Mouse (Mus musculus) cerebellum, postnatal 14 days (tissue): ENCODE measurements at regions not wholly inside any gene's neighbourhood (a gene's known extent, or its start where the extent isn't known, plus 50 kb on each side); places are given as distances from the start of the nearest gene placed in this dataset.

Experiments used
- DNase-seq, 2 experiments: peaks; one replicate each; pipeline ENCODE4 v3.0.0; 2021; ENCODE audit warnings: mixed read lengths in 2 of 2

DNA sequence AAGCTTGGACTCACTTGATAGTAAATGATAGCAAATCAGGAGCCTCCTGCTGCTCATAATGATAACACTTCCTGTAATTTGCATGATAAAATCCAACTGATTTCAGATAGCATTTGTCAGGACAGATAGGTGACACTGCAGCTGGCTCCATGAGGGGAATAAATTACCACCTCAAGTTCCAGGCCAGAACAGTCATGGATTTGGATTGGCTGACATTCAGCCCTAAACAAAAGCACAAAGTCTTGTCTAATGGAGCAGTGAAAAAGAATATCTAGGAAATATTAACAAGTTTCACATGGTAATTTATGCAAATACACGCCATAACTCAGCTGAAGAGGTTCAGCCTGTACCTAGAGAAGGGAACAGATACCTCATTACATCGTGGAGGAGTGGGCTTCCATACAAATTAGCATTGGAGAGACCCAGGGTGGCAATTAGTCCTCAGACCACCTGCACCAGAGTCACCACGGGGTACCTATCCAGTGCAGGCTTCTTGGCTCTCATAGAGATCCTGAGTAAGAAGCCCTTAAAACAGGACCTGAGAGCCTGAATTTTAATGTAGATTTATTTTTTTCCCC lies 587.3 kb upstream of the Plxna2 start:
- no peak for DNase-seq

DNA sequence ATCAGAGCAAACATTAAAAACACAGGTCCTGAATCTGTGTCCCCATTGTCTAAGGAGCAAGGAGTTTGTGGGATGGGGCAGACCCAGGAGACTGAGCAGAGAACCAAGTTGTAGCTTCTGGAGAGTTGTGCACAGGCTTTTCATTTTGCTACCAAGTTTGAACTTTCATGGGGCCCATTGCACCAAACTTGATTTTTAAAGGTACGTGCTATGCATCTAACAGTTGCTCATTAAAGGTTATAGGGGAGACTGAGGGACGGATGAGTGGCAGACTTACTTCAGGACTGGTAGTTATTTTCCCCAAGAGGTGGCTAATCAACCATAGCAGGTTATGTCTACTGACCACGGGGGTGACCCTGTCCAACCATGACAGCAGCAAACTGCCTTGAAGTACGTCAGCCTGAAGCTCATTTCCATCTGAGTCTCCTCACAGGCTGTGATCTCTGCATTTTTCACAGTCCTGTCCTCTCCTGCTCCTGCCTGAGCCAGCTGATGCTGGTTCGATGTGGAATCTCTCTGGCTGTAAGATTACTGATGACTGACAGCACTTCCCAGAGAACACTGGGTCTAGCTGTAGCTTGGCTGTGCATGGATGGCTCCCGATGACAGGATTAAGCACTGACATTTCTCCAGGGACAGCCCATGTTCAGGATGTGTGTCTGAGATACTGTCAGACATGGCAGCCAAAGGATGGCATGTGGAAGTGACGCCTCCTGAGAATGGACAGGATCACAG lies 590.9 kb upstream of the Plxna2 start:
- DNase-seq, result no peak

DNA sequence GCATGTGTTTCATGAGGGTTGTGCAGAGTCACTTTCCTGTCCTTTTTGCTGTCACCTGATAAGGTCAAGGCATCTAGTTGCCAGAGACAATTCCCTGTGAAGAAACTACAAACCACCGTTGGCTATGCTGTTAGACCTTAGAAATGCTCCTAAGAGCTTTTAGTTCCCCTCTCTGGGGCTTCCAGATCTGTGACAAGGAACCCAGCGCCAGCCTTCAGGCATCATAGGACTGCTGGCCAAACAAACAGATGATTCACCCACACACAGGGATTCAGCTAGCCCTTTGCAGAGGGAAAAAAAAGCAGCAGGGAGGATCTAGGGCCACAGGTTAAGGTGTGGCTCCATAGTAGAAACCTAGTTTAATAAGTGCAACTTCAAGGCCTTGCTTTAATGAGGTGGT lies 591.8 kb upstream of the Plxna2 start:
- DNase-seq, result no peak

DNA sequence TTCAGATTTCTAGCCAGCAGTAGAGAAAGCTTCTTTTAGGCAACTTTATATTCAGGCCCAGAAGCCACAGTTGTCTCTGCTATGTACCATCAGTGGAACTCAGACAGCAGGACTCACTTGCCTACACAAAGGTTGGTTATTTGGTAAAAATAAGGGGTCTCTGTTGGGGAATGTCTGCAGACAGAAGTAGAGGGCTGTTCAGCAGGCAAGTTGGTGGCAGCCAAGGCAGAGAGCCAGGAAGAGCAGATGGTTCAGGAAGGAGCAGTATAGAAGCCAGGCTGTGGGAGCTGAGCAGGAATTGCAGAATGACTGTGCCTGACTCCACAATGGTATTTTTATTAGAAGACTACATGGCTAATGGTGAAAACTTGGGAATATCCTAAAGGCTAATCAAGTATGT lies 598.7 kb upstream of the Plxna2 start:
- DNase-seq, result peak; percentile 89 to 95

DNA sequence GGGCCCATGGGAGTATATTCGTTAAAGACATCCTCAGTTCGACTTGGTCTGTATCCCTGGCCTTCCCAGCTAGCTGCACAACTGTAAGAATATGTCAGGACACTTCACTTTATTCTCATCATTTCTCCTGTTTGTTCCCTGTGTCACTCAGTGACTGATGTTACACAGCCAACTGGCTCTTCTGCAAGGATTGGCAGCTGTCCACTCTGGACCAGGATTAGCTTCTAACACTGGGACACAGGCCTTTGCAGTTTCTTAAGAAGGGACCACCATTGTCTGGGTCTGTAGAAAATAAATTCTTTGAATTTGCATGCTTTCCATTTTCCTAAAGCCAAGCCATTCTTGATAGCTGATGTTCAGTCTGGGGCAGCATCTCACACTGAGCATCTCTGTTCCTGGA lies 622.1 kb upstream of the Camk1g start:
- DNase-seq, result peak; percentile 24 to 25

DNA sequence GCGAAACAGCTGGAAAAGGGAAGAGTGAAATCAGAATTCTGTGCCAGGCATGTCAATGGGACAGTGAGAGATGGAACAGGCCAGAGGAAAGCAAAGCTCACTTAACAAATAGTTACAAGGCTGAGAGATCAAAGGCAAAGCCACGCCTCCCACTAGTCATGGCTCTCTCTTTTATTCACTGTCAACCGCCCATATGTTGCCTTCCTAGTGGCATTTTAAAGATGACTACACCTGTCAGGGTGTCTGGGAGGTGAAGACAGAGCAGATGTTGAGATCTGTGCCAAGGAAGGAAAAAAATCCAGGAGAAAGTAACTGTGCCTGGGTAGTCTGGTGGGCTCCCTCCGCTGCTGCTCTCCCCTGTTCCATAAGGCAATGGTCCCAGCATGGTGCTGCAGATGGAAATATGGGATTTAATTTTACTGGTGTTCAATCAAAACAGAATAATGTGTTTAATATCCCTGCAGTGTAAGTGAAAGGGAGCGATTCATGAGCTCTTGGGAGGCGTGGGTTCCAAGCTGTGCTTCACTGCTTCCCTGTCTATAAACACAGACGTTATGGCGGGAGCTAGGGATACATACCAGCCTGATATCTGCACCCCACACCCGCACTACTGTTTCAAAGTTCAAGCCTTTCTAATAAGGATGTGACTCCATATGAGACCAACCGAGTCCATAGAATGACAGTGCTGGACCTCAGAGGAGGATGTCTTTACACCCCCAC lies 620.0 kb upstream of the Camk1g start:
- no peak for DNase-seq

DNA sequence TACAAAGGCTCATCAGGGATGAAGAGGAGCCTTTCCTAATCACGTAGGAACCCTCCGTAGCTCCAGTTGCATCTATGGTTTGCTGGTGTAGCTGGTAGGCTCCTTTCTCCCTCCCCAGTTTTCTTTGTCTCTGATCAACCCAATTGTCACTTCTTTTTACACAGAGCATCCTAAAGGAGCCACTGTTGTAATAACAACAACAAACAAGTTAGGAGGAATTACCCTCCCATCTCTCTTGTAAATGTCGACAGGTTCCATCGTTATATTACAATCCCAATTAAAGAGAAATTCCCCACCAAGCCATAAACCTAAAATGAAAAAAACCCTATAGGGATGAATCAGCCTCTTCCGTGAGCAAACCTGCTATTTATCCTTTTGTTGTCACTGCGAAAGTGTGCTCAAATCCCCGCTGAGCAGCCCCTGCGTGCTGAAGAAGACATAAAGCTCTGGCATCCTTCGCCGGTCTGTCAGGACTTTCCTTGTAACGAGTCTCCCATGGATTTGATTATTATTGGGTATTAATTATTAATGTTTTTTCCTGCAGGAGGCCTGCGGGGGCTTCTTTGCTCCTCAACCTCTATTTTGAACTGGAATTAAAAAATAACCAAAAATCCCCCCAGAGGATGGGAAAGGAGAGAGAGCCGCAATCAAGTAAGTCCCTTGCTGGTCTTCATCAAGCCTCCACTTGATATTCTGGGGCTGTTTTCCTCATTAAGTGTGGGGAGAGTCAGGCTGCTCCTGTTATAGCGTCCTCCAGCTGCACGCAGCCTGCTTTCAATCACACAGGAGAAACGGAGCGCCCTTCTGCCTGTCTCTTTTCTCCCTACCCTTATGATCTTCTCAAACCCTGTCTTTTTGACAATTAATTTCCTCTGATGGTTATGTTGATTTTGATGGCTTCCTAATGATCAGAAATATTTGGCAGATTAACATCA lies 619.1 kb upstream of the Camk1g start:
- no peak for DNase-seq

DNA sequence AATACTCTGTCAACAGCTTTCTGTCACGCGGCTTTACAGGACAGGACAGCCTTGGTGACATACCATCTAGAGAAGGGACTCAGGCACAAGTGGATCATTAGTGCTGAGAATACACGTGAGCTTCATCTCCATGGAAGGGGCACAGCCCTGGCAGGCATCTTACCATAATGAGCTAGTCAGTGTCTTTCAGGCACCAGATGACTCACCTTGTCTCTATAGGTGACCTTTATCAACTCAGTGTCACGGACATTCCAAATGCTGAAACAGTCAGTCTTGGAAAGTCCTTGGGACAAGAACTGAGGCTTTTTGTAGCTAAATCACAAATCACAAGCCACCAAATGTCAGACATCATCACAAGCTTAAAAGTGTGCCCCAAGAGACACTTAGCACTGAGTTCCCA lies 610.5 kb upstream of the Camk1g start:
- DNase-seq, result no peak

DNA sequence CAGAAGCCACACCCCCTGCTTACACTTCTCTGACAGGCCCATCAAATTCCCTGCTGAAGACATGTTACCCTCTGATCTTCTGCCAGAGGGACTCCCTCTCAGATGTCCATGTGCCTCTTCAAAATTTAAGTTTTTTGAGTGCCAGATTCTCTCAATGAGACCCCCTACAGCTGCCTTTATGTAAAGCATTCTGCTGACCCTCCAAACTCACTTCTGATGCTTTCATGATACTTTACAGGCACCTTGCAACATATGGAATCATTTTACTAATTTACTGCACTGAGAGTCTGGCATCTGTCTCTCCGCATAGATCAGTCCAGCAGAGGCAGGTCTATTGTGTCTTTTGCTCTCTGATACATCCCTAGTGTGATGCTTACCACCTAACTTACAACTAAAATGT lies 601.4 kb upstream of the Camk1g start:
- DNase-seq, result no peak

DNA sequence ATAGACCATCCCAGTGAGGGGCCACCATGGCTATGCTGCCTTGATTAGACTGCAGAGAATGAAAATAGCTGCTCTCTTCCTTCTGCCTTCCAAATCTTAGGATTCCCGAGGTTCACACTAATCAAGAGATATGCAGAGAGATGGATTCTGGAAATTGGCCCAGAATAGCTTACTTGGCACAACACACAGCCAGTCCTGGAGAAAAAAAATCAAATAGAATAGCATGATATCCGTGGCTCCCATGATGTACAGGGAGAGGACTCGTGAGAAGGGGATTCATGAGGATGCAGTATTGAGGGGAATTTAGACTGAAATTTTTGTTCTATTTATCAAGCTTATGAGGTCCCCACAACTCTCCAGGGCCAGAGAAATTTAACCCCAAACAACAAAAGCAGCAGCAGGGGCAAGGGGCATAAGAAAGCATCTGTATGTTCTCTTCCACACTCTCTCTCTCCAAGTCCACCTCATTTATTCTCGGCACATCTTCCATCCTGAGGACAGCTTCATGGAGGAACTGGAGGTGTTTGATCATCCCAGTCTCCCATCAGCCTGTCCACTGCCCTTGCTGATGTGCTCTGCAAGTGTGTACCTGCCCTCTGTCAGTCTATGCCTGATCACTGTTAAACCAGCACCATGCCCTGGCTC lies 599.3 kb upstream of the Camk1g start:
- DNase-seq, result peak in 1 of 2 experiments; percentile 15

DNA sequence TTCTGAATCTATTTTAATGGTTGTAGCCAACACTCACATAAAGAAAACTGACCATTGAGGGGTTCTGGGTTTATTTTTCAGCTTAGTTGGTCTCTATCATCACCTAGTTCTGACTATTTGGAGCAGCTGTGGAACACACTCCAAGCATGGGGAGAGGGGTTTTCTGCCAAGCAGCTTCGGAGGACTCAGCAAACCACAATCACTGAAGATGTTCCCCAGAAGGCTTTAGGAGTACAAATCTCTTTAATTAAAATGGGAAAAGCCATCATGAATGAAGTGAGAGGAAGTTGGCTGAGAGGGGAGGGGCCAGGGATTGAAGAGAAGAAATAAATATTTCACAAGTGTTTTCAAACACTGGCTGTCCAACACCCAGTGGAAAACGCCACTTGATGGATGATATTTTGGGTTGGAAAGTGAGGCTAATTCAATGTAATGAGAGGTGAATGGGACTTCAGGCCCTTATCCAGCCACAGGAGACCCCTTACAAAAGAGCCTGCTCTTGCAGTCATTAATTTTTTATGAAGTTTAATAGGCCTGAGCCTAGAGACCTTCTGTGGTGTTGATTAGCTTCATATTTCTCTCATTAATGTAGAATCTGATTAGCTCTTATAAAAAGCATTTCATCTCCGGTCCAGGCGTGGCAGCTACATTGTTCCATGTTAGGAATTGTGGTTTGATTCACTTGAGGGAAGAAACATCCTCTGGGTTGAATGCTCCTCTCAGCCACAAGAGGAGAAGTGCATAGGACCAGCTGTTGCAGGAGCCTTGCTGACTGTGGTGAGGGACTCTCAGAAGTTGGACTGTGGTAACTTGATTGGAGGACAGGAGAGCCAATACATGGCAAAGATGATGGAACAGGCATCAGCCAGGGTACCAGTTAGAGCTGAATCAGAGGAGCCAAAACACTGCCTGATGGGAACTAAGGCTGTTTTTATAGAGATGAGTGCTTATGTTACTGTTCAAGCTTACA lies 598.1 kb upstream of the Camk1g start:
- DNase-seq, result no peak

DNA sequence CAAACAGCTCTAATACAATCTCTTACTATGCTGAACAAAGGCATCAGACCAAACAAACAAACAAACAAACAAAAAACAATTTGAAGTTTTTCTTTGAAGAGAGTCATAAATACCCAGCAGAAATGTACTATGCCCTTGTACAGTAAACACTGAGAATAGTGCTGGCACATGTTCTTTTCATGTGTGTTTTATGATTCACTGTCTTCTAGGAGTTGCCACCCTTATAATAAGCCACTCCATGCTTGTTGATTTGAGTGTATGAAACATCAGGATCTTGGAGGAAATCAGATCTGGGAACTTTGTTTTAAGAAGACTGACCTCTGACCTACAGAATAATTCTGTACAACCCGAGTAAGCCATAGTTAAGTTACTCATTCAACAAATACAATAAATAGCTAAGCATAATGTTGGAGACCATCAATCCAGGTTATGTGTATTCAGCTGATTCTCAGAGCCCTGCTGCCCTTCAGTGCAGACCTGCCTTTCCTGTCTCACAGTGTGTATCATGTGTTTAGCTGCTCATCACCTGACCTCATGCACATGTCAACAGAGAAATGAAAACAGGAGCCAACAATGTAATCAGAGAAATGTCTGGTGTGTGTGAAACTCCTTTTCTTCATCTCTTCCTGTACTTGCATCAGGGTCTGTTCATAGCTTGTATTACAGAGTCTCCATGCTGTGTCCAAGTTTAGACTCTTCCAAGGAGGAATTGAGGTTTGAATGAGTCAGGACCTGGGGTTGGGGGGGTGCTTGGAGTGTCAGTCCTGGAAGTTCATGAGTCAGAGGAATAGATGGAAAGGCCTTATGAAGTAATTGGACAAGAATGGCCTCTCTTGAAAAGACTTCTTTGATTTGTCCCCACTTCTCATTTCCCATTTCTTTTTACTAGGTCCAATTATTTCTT lies 596.8 kb upstream of the Camk1g start:
- DNase-seq, result no peak

DNA sequence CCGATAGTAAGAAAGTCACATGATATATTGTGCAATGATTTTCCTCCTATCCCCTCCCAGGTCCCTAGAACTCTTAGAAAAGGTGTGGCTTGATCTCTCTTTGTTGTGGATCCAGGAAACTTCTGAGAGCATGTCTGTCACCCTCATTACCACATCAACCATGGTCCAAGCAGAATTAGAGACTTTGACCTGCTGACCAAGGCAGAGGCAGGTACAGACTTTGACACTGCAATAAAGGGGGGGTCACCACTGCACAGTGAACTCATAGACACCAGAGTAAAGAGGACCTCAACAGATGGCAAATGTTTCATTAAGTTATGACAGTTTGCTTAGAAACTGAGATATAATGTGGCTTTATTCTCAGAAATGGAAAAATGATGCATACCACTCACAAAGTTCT lies 595.2 kb upstream of the Camk1g start:
- DNase-seq, result no peak

DNA sequence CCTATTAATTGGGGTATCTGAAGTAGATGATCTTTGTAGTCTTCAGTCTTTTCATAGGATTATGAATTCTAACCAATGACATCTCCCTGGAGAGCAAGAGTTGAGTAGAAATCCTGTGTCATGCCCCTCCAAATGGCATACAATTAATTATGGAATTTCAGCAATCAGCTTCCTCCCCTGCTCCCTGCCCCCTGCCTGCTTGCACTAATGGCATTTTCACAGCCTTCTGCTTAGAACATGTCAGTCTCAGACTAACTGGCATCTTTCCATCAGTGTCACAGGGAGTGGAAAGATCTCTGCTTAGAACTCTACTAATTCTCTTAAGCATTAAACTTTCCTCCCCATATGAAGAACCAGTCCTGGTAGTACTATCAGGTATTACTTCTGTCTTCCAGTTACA lies 581.8 kb upstream of the Camk1g start:
- peak; percentile 55 to 57 for DNase-seq

DNA sequence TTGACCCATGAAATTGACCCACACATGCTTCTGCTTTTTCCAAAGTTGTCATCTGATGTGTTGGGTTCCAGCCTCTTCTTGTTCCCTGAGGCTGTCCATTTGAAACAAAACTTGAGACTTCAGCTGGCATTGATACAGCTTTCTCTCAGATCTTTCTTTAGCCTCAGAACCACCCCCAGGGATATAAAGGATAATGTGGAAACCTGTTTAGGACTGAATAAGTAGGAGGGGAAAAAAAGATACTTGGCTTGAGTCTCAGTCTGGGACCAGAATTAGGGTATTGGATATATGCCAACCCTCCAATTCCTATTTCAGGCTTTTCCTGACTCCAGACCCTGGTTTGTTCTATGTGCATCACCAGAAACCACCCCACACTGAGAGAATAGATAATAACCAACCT lies 579.7 kb upstream of the Camk1g start:
- no peak for DNase-seq

DNA sequence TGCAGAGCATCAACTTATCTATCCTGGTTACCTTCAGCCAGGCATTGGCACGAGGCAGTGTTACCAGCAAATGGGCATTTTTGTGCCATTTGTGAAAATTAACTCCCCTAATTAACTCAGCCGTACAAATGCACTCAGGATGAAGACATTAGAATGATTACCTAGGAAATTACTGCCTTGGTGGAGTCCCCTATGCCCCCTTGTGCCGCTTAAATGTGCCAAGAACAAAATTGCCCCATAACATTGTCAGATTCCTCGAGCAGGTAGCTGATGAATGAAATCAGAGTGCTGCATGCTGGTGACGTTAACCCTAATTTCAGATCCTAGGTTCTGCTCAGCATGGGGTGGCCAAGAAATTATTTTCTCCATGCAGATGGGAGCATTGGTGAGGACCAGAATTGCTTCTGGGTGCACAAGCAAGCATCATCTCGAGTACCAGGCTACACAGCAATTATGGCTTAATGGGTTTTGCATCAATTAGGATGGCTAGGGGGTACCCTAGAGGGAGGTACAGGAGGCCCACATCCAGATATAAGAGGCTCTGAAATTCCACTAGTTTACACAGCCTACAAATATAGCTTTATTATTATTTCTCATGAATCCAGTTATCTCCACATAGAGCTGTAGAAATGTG lies 577.0 kb upstream of the Camk1g start:
- no peak for DNase-seq

DNA sequence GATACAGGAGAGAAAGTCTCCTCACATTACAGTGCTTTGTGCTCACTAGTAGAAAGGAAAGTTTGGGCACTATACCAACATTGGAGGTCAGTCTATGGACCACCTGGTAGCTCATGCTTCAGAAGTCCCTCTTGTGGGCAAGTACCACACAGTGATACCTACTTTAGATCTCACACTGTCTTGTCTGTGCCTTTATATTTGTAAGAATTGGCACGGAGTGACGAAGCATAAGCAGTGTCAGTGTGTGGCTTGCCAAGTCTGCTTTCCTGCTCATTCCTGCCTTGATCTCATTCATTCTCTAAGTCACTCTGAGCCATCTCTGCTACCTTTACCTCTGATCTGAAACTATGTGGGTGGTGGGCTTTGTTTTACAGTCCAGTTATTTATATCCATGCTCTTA lies 565.9 kb upstream of the Camk1g start:
- no peak for DNase-seq

DNA sequence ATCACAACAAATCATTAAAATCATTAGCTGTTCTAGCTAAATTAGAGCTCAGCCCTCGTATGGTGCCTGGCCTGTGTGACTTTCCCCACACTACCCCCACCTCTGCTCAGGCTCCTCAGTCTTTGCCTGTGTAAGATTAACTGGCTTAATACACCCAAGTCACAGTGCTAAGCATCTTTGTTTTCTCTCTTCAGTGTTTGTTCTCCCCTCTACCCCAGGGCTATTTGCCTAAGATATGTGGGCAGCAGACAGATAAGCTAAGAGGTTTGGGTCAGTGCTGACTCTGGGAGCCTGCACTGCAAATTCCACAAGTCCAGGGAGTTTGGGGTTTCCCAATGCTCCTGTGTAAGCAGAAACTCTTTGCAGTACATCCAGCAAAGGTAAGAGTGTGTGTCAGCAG lies 564.2 kb upstream of the Camk1g start:
- no peak for DNase-seq

DNA sequence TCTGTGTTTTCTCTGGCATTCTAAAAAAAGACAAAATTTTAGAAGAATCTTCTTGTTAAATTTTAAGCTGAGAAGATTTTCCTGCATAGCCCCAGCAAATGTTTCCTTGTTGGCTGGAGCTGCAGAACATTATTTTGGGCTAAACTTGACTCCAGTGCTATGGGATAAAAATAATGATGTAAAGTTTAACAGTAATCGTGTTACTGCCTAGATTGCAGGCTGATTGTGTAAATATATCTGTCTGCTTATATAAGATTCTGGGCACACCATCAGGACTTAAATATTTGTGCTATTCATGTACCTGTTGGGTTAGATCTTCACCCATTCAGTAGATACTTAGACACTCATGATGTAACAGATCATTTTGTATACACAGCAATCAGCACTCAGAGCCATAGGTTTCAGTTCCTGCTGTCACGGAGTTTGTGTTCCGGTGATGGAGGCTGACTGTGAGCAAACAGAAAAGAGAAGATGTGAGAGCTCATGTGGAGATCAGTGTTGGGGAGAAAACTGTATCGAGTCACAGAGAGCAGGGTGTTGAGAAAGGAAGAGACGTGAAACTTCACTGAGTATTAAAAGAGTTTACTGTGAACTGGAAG lies 561.1 kb upstream of the Camk1g start:
- DNase-seq, result no peak
